Mouse (Mus musculus): Measurements from ENCODE around the gene Nedd4.

The Nedd4 gene

DNA sequence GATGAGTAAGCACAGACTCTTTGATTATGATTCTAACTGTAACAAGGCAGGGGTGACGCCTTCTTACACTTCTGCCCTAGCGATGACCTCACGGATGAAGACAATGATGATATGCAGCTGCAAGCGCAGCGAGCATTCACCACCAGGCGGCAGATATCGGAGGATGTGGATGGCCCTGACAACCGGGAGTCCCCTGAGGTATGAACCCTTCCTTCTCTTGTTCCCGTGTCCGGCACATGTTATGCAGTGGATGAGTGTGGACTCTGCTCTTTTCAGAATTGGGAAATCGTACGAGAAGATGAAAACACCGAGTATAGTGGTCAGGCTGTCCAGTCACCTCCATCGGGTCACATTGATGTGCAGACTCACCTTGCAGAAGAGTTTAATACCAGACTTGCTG lies 59.1 kb downstream of the Nedd4 start:
- no peak for DNase-seq (ENCODE audit: low spot score)

DNA sequence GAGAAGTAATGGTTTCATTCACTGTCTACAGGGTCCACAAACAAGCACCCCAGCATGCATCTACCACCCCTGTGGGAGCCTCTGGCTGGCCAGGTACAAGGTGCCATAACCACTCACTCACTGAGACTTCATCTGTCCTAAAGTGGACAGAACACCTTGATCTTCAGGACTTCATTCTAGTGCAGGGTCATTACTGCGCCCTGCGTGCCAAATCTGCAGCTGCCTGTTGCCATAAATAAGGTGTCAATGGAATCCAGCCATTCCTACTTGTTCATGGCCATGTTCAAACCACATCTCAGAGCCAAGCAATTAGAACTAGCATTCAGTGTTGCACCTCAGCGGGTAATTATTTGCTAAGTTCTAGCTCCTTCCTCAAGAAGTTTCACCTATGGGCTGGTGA lies 60.5 kb downstream of the Nedd4 start:
- no peak for DNase-seq (ENCODE audit: low spot score)

- no peak for DNase-seq (ENCODE audit: low spot score)
These were observed 62.5 kb downstream of the Nedd4 start for GRCm38 (mm10) chr9:72724491-72725221.

DNA sequence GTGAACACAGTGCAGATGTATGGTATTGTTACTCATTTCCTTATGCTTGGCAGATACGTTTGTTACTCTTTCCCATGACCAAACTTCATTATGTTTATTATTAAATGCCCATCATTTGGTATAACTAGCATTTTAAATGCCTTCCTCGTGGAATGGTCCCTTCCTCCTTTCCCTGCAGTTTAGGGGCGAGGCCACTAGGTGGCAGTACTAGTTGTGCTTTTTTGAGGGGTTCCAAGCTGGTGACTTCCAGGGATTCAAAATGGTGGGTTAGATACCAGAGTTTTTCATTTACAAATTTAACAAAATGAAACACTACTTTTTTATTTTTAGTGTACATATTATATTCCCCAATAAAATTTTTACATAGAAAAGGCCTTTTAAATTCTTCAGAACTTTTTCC lies 71.8 kb downstream of the Nedd4 start:
- peak; percentile 83 for DNase-seq (ENCODE audit: low spot score)

GRCm38 (mm10) chr9:72735822-72736410 lies 73.8 kb downstream of the Nedd4 start:
- DNase-seq (ENCODE audit: low spot score) = peak; percentile 79

GRCm38 (mm10) chr9:72741206-72741605 lies 79.1 kb downstream of the Nedd4 start:
- no peak for DNase-seq (ENCODE audit: low spot score)

DNA sequence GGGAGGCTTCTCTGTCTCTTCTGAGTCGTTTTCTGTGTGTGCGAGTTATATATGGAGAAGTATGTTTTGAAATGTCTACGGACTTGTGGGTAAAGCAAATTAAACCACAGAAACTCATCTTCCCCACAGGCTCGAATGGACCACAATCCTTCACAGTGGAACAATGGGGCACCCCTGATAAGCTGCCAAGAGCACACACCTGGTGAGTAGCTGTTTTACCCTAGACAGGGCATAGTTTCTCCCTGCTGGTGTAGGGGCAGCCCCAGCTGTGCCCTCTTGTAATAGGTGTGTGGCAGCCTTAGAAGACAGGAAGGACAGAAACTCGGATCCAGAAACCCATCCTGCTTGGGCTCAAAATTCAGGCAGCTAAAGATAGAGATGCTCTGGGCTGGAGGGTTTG lies 84.1 kb downstream of the Nedd4 start:
- no peak for DNase-seq (ENCODE audit: low spot score)

DNA sequence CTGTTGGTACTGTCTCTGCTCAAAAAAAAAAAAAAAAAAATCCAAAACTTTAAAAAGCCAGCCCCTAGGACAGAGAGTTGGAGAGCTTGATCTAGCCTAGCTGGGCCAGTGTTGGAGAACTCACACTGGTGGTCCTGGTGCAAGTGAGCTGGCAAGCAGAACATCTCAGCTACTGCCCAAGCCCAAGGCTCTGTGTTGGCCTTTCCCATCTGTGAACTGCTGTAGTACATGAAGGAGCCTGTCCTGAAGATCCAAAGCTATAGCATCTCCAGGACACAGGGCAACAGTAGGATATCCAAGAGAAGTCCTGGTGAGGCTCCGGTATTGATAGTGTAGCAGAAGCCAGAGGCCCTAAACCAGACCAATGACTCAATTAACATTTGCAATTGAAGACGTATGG lies 88.1 kb downstream of the Nedd4 start:
- no peak for DNase-seq (ENCODE audit: low spot score)

DNA sequence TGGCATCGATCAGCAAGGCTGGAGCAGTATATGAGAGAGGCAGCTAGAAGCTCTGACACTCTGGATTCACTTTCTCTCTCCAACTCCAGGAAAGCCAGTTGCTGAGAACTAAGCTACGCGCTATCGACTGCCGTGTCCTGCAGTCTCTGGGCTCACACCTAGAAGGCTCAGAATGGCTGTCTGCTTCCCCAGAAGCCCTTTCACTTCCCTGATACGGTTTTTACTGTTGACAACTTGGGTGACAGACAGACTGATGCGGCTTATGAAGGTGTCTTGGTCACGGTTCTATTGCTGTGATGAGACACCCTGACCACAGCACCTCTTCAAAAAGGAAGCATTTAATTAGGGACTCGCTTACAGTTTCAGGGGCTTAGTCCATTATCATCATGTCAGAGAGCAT lies 90.5 kb downstream of the Nedd4 start:
- DNase-seq (ENCODE audit: low spot score) = no peak

DNA sequence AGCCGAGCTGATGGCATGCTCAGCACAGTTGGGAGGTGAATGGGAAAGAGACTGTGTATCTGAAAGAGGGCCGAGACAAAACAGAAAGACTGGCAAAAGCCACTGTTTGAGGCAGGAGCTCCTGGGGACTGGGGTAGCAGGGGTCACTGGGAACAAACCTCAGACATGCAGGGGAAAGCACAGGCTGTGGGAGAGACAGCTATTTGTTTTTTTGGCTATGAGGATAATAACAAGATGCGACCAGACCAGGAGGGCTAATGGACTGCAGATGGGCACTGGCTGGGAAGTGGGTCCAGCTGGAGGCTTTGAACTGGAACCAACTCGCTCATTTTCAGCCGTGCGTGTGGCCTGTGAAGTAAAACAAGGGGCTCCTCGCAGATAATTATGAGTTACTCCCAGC lies 91.6 kb downstream of the Nedd4 start:
- DNase-seq (ENCODE audit: low spot score) = peak; percentile 61

- DNase-seq (ENCODE audit: low spot score) = no peak
These were observed 95.0 kb downstream of the Nedd4 start for GRCm38 (mm10) chr9:72757143-72757542.

- DNase-seq (ENCODE audit: low spot score) = no peak
These were observed 96.6 kb downstream of the Nedd4 start for GRCm38 (mm10) chr9:72758705-72759131.

- peak; percentile 39 for DNase-seq (ENCODE audit: low spot score)
These were observed 101.0 kb downstream of the Nedd4 start for GRCm38 (mm10) chr9:72763050-72763718.

DNA sequence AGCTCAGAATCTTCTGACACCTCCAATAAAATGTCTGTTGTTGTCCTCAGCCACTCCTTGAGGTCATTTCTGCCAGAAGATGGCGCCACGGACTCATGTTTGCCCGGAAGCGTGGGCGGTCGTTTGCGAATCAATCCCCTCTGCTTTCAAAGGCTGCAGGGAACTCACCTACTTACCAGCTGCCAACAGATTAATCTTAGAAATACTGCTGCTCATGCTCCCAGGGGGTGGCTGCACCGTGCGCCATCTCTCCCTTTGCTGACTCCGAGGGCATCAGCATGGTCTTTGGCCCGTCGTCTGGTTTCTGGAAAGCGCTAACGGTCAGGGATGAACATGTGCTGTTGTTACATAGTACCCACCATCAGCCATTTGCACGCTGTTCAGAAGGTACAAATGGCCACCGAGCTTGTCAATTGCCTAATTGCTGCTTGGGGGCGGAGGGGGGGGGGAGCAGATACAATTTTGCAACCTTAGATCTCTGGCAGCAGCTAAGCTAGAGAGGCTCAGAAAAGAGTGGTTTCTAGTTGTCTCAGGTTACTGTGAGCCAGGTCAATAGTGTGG lies 104.7 kb downstream of the Nedd4 start:
- peak; percentile 95 for DNase-seq (ENCODE audit: low spot score)

GRCm38 (mm10) chr9:72775022-72775421 lies 112.9 kb downstream of the Nedd4 start:
- DNase-seq (ENCODE audit: low spot score) = no peak

- no peak for DNase-seq (ENCODE audit: low spot score)
These were observed 116.9 kb downstream of the Nedd4 start for GRCm38 (mm10) chr9:72779004-72779403.

- peak; percentile 49 for DNase-seq (ENCODE audit: low spot score)
These were observed 117.6 kb downstream of the Nedd4 start for GRCm38 (mm10) chr9:72779733-72780132.

- DNase-seq (ENCODE audit: low spot score) = no peak
These were observed 118.5 kb downstream of the Nedd4 start for GRCm38 (mm10) chr9:72780694-72781093.

DNA sequence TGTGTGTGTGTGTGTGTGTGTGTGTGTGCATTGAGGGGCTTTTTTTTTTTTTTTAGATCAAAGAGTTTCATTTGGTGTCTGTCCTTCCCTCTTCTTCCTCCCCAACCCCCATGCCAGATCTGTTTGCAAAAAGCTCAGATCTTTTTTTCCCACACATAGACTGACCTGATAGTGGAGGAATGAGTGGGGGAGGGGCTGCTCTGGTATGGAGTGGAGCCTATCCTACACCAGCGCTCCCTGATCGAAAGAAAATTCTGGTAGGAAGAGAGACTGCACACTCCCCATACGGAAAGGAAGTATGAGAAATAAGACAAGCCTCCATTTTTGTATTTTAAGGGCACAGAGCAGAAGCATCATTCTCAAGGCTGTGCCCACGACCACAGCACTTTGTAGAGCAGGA lies 119.3 kb downstream of the Nedd4 start:
- DNase-seq (ENCODE audit: low spot score) = no peak

- no peak for DNase-seq (ENCODE audit: low spot score)
These were observed 120.0 kb downstream of the Nedd4 start for GRCm38 (mm10) chr9:72782121-72782520.

DNA sequence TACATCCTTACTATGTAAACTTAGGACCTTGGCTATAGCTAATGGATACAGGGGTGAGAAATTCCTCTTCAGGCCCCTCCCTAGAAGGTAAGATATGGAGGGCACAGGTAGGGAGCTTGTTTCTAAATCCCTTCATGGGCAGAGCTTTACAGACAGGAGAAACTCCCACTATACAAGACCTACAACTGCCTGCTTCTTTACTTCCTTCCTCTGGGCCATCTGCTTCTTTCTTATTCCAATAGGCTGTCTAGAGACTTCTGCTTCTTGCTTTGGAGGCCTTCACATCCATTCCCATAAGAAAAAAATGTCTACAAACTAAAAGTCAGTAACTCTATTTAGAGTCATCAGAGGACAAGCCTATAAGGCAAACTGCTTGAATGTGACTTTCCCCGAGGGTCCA lies 125.6 kb downstream of the Nedd4 start:
- DNase-seq (ENCODE audit: low spot score) = no peak

- DNase-seq (ENCODE audit: low spot score) = no peak
These were observed 128.5 kb downstream of the Nedd4 start for GRCm38 (mm10) chr9:72790530-72791212.

DNA sequence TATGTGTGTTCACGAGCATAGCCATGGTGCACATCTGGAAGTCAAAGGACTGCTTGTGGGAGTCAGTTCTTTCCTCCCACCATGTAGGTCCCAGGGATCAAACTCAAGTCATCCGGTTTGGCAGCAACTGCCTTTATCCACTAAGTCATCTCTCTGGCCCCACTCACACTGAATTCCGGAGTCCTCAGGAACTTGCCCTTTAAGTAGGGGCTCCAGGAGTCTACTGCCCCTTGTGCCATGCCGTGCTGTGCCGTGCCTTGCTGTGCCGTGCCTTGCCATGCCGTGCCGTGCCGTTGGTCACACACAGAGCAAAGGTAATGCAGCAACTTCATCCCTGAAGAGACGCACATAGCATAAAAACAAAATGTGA lies 129.1 kb downstream of the Nedd4 start:
- DNase-seq (ENCODE audit: low spot score) = no peak

All from retina, embryonic 14.5 days (tissue).